Mouse (Mus musculus) heart, postnatal 0 days (tissue): ENCODE data around the gene Gm49337.

Source experiments
- CTCF ChIP-seq: IDR thresholded peaks from 2 replicates; pipeline ENCODE4 v1.5.1; 2016; ENCODE audit warnings: antibody characterized with exemption, control low read depth, low read depth
- EP300 ChIP-seq: IDR thresholded peaks from 2 replicates; pipeline ENCODE4 v1.6.1; 2016; ENCODE audit warnings: antibody characterized with exemption, low read depth

- no peak for TF ChIP-seq CTCF
- TF ChIP-seq EP300, result no peak
These were observed 31.2 kb downstream of the Gm49337 start for GRCm38 (mm10) chr4:116204422-116204821.
